Mouse (Mus musculus) heart, adult 2 months (tissue): ENCODE data around the gene Tspan5. TPM values are rescaled to one million over a fixed set of nuclear protein-coding genes. Genes with fewer than 3 reads are reported as not detected.

Experiments used
- DNase-seq, 2 experiments: peaks; one replicate each; pipeline ENCODE4 v3.0.0; 2021
- H3K27ac ChIP-seq: fragments of 200-600 bp; 2 replicates; pipeline ENCODE4 v1.8.1; 2022
- H3K27me3 ChIP-seq: fragments of 200-500 bp; 2 replicates; pipeline ENCODE4 v1.6.1; 2012; ENCODE audit warnings: mild to moderate bottlenecking, low read length, inconsistent platforms, mixed read lengths; ENCODE audit not compliant: control insufficient read depth, insufficient read depth
- H3K36me3 ChIP-seq: fragments of 200-500 bp; 2 replicates; pipeline ENCODE4 v1.6.1; 2012; ENCODE audit warnings: low read length, inconsistent platforms; ENCODE audit not compliant: control insufficient read depth, insufficient read depth
- H3K4me1 ChIP-seq: fragments of 200-500 bp; 2 replicates; pipeline ENCODE4 v1.6.1; 2011; ENCODE audit warnings: low read length; ENCODE audit not compliant: control insufficient read depth, insufficient read depth
- H3K4me3 ChIP-seq: fragments of 200-600 bp; 2 replicates; pipeline ENCODE4 v1.8.1; 2022
- H3K79me2 ChIP-seq: fragments of 200-500 bp; replicated peaks from 2 replicates; pipeline ENCODE4 v1.6.1; 2012; ENCODE audit warnings: mild to moderate bottlenecking, inconsistent platforms, low read length, moderate library complexity, mixed read lengths; ENCODE audit not compliant: control insufficient read depth, insufficient read depth
- H3K9ac ChIP-seq: fragments of 200-500 bp; 2 replicates; pipeline ENCODE4 v1.6.1; 2012; ENCODE audit warnings: low read depth, mild to moderate bottlenecking, control low read depth, inconsistent platforms, low read length, mixed read lengths
- CTCF ChIP-seq: fragments of 200-600 bp; IDR thresholded peaks from 2 replicates; pipeline ENCODE4 v1.8.1; 2022; ENCODE audit warnings: antibody characterized with exemption, mild to moderate bottlenecking, moderate library complexity
- EP300 ChIP-seq: fragments of 200-500 bp; IDR thresholded peaks from 2 replicates; pipeline ENCODE4 v1.6.1; 2011; ENCODE audit warnings: low read depth, low read length, control low read depth; ENCODE audit not compliant: insufficient read depth
- POLR2A ChIP-seq: fragments of 200-500 bp; IDR thresholded peaks from 2 replicates; pipeline ENCODE4 v1.6.1; 2011; ENCODE audit warnings: mild to moderate bottlenecking, low read depth, low read length, control low read depth; ENCODE audit not compliant: insufficient read depth
- WGBS: fragments of 180-500 bp; shearing (Covaris S2); methylation state at CpG from one replicate; pipeline ENCODE4 v1.1.7; 2018; 5-methylcytosine and 5-hydroxymethylcytosine counted together
- intact Hi-C: fragments of 180-260 bp; cut with DNase I; formaldehyde crosslinking; loops from one replicate; pipeline ENCODE4 v1.15.1; 2025
- polyA plus RNA-seq: library from polyadenylated mRNA; depleted of rRNA; stranded (reverse); fragments of >200 nt; gene quantifications from 2 replicates; pipeline ENCODE4 v1.2.3, GENCODE M21; 2012
- total RNA-seq, 2 experiments: library from RNA; stranded (reverse); gene quantifications; 2 replicates each; pipeline ENCODE4 v1.2.3; 2021

Tspan5 gene
- total and polyA plus RNA-seq, 3 experiments: 4.9 to 6.9 (median 5.3) TPM

DNA sequence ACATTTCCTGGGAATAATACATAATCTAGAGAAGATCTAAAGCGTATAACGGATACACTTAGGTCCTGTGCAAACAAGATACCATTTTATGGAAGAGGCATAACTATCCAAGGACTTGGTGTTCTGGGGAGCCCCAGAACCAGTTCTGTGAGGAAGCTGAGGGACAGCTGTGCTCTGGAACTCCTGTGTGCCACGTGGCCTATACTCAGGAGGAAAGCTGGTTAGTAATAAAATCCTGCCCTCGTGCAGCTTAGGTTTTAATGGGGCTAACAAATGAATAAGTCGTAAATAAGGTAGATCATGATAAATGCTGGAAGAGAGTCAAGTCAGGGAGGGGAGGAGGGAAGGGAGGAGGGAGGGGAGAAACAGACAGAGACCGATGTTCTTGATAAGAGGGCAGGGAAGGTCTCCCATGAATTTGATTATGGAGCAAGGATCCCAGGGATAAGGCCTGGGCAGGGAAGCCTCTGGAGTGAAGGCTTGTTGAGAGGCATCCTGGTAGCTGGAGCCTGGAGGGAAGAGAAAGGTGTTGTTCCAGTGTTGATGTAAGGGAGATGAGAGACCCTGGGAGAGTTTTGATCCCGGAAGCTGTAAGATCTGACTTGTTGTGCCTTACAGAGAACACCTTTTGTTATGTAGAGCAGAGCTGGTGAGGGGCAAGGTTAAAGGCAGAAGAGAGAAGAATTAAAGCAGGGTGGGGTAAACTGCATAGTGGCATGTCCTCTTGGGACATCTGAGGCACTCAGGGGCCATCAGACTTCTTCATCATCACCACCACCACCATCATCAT, 34.1 kb downstream of the Tspan5 start:
- Histone ChIP-seq H3K9ac (no peak overlapping the region), H3K36me3 (no peaks in the 10 kb centered on the region), H3K79me2 (no peaks in the 10 kb centered on the region; the same call in 1 of the 2 replicates), H3K27ac (no peak overlapping the region), H3K4me3 (no peak overlapping the region), H3K4me1 (no peaks in the 10 kb centered on the region), H3K27me3 (no peaks in the 10 kb centered on the region)
- 68% methylated on average over 7 of the region's 7 CpGs for WGBS
- intact Hi-C loops: no loop called here
- no peak for TF ChIP-seq CTCF
- no peak for TF ChIP-seq EP300
- no peak for TF ChIP-seq POLR2A
- no peak for DNase-seq

GRCm38 (mm10) chr3:138781492-138781891, 39.5 kb downstream of the Tspan5 start:
- Histone ChIP-seq H3K27me3 (no peaks in the 10 kb centered on the region), H3K27ac (no peak overlapping the region), H3K4me3 (no peak overlapping the region), H3K9ac (no peak overlapping the region), H3K4me1 (no peaks in the 10 kb centered on the region), H3K79me2 (no peaks in the 10 kb centered on the region), H3K36me3 (no peaks in the 10 kb centered on the region)
- TF ChIP-seq EP300 (no peak), CTCF (no peak), POLR2A (no peak)
- no peak for DNase-seq
- 74% methylated on average over 9 of the region's 9 CpGs for whole genome bisulfite sequencing
- intact Hi-C loops: no loop called here

- H3K27me3 ChIP-seq: no peaks in the 10 kb centered on the region
- no peak for TF ChIP-seq POLR2A
- TF ChIP-seq EP300: no peak
- no peak for TF ChIP-seq CTCF
- H3K9ac ChIP-seq: no peak overlapping the region
- H3K4me3 ChIP-seq: no peak overlapping the region
- WGBS: 75% methylated on average over 19 of the region's 19 CpGs
- H3K27ac ChIP-seq: no peak overlapping the region
- no peaks in the 10 kb centered on the region for H3K4me1 ChIP-seq
- H3K36me3 ChIP-seq: no peaks in the 10 kb centered on the region
- intact Hi-C loops: no loop called here
- H3K79me2 ChIP-seq: no peaks in the 10 kb centered on the region
- DNase-seq: no peak
Measured at GRCm38 (mm10) chr3:138783859-138784640, 42.1 kb downstream of the Tspan5 start.

DNA sequence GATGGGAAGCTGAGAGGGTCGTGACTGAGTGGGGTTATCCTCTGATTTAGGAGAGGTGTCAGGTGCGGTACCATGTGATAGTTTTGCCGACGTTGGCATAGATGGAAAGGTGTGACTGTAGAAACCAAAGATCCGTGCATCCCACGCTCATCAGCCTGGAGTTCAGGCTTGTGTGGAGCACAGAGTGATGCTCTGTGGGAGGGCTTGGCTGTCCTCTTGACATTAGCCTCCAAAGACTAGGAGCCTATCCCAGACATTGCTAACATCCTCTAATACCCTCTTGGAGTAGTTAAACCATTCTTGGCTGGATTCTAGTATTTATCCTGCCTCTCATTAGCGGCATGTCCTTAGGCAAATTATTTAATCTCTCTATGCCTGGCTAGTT, 42.6 kb downstream of the Tspan5 start:
- 88% methylated on average over 7 of the region's 7 CpGs for WGBS
- Histone ChIP-seq H3K9ac (no peak overlapping the region), H3K4me3 (no peak overlapping the region), H3K27ac (no peak overlapping the region), H3K27me3 (no peaks in the 10 kb centered on the region), H3K79me2 (no peaks in the 10 kb centered on the region), H3K36me3 (no peaks in the 10 kb centered on the region), H3K4me1 (no peaks in the 10 kb centered on the region)
- intact Hi-C loops: no loop called here
- DNase-seq: no peak
- no peak for TF ChIP-seq EP300
- no peak for TF ChIP-seq CTCF
- no peak for TF ChIP-seq POLR2A

GRCm38 (mm10) chr3:138787758-138788488, 45.9 kb downstream of the Tspan5 start:
- no peaks in the 10 kb centered on the region for H3K4me1 ChIP-seq
- no peaks in the 10 kb centered on the region for H3K27me3 ChIP-seq
- TF ChIP-seq EP300 (no peak), CTCF (no peak), POLR2A (no peak)
- H3K4me3 ChIP-seq: no peak overlapping the region
- WGBS: 89% methylated on average over 18 of the region's 18 CpGs
- H3K79me2 ChIP-seq: no peaks in the 10 kb centered on the region
- intact Hi-C loops: no loop called here
- no peaks in the 10 kb centered on the region for H3K36me3 ChIP-seq
- no peak for DNase-seq
- no peak overlapping the region for H3K27ac ChIP-seq
- no peak overlapping the region for H3K9ac ChIP-seq
